Mouse (Mus musculus): ENCODE measurements at regions not wholly inside any gene's neighbourhood (a gene's known extent, or its start where the extent isn't known, plus 50 kb on each side); places are given as distances from the start of the nearest gene placed in this dataset.

- no peak for ATAC-seq
Measured at GRCm38 (mm10) chr10:120665670-120666069, 189.4 kb upstream of the Hmga2 start.

GRCm38 (mm10) chr10:120664419-120664818, 188.2 kb upstream of the Hmga2 start:
- no peak for ATAC-seq

- no peak for ATAC-seq
Measured at GRCm38 (mm10) chr10:120663396-120663795, 187.1 kb upstream of the Hmga2 start.

- ATAC-seq: no peak
Measured at GRCm38 (mm10) chr10:120660503-120660902, 184.2 kb upstream of the Hmga2 start.

GRCm38 (mm10) chr10:120655238-120655931, 179.1 kb upstream of the Hmga2 start:
- no peak for ATAC-seq

GRCm38 (mm10) chr10:120652525-120653215, 176.4 kb upstream of the Hmga2 start:
- no peak for ATAC-seq

- ATAC-seq: no peak
Measured at GRCm38 (mm10) chr10:120651845-120652244, 175.6 kb upstream of the Hmga2 start.

GRCm38 (mm10) chr10:120650336-120650735, 174.1 kb upstream of the Hmga2 start:
- no peak for ATAC-seq

GRCm38 (mm10) chr10:120648741-120649140, 172.5 kb upstream of the Hmga2 start:
- no peak for ATAC-seq

GRCm38 (mm10) chr10:120648031-120648430, 171.8 kb upstream of the Hmga2 start:
- no peak for ATAC-seq

- no peak for ATAC-seq
Measured at GRCm38 (mm10) chr10:120647323-120647722, 171.1 kb upstream of the Hmga2 start.

GRCm38 (mm10) chr10:120646862-120647311, 170.6 kb upstream of the Hmga2 start:
- no peak for ATAC-seq

GRCm38 (mm10) chr10:120640847-120641246, 164.6 kb upstream of the Hmga2 start:
- no peak for ATAC-seq

- no peak for ATAC-seq
Measured at GRCm38 (mm10) chr10:120638316-120638715, 162.0 kb upstream of the Hmga2 start.

GRCm38 (mm10) chr10:120635818-120636543, 159.7 kb upstream of the Hmga2 start:
- ATAC-seq: no peak

- no peak for ATAC-seq
Measured at GRCm38 (mm10) chr10:120635194-120635593, 158.9 kb upstream of the Hmga2 start.

GRCm38 (mm10) chr10:120632071-120632470, 155.8 kb upstream of the Hmga2 start:
- no peak for ATAC-seq

GRCm38 (mm10) chr10:120628066-120628465, 151.8 kb upstream of the Hmga2 start:
- peak; percentile 34 for ATAC-seq

GRCm38 (mm10) chr10:120625474-120625873, 149.2 kb upstream of the Hmga2 start:
- peak; percentile 81 for ATAC-seq

- ATAC-seq: no peak
Measured at GRCm38 (mm10) chr10:120624203-120624942, 148.1 kb upstream of the Hmga2 start.

GRCm38 (mm10) chr10:120616406-120617015, 140.2 kb upstream of the Hmga2 start:
- ATAC-seq: peak; percentile 91

- no peak for ATAC-seq
Measured at GRCm38 (mm10) chr10:120612351-120612750, 136.1 kb upstream of the Hmga2 start.

Measured in CD4-positive, CD25-positive, alpha-beta regulatory T cell, adult 4 months (primary cell).